Mouse (Mus musculus): ENCODE results near the gene Gm44805.

Gene Gm44805

DNA sequence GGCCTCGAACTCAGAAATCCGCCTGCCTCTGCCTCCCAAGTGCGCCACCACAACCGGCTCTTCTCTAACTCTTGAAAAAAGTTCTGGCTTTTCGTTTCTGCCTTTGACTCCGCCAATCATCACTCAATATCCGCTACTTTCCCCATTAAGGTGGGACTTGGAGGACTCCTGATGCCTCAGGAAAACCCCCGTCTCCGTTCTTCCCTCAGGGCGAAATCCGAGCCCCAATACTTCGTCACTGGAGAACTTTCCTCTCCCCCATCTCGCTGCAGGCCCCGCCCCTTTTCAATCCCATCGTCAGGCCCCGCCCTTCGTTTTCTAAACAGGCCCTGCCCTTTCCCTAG, 53.1 kb downstream of the Gm44805 start:
- DNase-seq: no peak

DNA sequence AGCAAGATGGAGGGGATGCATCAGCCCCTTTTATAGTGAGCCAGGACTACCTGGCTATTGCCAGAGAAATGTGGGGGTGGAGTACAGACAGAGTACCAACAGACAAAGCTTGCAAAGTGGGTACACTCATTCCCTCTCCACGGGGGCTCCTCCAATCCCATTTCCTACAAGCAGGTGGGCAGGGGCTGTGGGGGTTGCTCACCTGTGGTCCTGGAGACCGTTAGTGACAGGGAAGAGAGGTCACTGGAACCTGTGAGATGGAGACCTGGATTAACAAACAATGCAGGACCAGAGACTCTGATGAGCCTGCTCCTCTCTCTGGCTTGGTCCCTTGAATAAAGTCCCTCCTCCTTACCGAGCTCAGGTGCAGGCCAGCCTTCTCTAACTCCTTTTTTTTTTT, 53.5 kb downstream of the Gm44805 start:
- no peak for DNase-seq

DNA sequence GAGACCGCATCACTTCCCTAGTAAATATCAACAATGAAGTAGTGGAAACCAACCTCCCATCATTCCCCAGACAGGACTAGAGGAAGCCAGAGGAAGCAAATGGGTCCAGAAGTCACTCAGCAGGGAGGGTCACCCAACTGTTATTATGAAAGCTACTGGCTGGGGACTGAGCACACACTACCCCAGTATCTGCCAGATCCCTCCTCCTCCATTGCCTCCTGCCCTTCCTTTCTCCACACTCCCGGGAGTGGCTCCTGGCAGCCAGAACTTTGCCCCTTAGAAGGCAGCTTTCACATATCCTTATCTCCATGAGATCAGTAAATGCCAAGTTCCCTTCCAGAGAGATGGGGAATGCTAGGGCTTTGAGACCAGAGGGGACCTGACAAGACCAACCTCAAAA, 57.8 kb downstream of the Gm44805 start:
- no peak for DNase-seq

DNA sequence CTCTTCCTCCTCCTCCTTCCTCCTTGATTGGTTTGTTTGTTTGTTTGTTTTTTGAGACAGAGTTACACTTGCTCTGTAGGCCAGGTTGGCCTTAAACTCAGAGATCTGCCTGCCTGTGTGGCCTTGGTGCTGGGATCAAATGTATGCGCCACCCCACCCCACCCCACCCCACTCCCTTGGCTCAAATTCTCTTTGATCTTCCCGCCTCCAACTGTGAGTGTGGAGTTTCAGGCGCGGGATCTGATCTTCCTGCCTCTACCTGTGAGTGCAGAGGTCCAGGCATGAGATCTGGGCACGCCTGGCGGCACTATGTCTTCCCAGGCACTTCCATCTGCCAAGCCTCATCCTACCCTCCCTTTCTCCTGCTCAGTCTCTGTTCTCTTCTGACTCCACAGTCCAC, 59.0 kb downstream of the Gm44805 start:
- DNase-seq: no peak

Data from lung, postnatal 4 days (tissue).